Mouse (Mus musculus): ENCODE measurements around the gene Zfp777.
A peak's percentile ranks its signal among the peaks of the same experiment; 100 is the strongest.

Gene Zfp777

DNA sequence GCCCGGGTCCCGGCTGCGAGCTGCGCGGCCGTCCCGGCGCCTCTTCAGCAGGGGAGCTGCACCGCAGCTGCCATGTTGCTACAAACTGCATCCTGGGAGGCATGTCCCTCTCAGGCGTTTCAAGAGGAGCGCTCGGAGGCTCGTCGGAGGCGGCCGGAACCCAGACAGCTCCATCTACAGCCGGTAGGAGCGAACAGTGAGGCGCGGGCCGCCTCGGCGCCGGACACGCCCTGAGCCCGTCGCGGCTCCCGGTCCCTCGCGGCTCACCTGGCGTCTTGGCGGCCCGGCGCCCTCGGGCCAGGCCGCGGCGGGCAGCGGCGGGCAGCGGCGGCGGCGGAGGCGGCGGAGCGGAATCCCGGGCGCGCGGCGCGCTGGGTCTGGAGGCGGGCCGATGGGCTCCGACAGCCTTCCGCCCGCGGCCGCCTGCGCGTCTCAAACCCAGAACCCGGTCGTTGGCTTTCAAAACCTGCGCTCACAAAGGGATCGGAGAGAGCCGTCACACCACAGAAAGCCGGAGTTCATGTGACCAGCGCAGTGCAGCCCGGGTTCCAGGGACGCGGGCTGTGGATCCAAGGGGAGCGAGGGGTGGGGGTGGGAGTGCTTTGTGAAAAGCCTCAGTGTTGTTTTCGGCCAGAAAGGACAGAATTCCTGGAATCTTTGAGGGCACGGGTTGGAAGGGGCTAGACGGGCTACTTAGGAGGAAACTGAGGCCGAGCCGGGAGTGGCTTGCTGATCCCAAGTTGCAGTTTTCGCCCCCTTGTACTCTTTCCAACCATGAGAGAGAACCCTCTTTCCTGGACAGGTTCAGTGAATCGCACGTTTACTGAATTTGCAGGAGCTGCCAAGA lies at the start of gene Zfp777:
Zfp777 (minus strand) TSS at position 486 of the 847 bp plus-strand sequence.
- DNase-seq = peak; percentile 79

DNA sequence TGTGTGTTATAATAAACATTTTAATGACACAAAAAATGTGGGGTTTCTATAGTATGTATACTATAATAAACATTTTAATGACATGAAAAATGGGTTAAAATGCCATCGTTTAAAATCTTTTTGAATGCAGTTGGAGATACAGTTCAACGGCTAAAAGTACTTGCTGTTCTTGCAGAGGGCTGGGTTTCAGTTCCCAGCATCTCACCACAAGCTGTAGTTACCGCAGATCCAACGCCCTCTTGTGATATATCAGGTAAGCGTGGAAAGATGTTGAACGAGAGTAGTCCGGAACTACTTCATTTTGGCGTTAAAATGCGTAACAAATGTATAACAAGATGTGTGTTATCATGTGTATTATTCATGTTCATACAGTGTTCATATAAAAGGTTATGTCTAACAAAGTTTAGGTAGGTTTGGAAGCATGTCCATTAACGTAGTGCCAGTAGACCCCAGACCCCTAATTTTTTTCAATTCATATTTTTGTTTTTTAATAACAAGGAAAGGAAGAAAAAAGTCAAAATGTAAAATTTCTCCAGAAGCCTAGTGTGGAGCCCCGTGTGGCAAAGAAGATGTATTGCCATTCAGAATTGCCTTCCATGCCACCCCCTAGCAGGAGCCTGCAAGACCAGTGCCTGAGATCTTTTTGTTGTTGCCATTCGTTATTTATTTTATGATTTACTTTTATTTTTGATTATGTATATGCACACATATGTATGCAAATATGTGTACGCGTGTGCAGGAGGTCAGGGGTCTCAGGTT lies 38.4 kb upstream of the Zfp777 start:
- no peak for DNase-seq

DNA sequence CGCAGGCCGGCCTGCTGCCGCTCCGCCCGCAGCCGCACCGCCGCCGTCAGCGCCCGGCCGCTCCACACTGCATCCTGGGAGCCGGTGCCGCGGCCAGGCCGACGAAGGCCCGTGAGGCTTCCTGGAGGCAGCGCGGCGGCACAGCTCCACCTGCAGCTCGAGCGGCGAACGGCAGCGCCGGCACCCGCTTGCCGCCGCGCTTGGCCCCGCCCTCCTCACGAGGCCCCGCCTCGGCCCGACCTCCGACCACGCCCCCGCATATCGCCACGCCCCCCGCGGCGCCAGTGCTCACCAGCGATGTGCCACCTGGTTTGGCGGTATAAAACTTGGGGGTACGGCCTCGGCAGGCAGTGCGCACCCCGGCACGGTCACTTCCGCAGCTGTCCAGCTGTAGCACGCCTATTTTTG lies 37.8 kb upstream of the Zfp777 start, which contains the start of gene Zfp746:
Zfp746 (minus strand) TSS at position 123 of the 408 bp plus-strand sequence.
- peak; percentile 94 for DNase-seq

DNA sequence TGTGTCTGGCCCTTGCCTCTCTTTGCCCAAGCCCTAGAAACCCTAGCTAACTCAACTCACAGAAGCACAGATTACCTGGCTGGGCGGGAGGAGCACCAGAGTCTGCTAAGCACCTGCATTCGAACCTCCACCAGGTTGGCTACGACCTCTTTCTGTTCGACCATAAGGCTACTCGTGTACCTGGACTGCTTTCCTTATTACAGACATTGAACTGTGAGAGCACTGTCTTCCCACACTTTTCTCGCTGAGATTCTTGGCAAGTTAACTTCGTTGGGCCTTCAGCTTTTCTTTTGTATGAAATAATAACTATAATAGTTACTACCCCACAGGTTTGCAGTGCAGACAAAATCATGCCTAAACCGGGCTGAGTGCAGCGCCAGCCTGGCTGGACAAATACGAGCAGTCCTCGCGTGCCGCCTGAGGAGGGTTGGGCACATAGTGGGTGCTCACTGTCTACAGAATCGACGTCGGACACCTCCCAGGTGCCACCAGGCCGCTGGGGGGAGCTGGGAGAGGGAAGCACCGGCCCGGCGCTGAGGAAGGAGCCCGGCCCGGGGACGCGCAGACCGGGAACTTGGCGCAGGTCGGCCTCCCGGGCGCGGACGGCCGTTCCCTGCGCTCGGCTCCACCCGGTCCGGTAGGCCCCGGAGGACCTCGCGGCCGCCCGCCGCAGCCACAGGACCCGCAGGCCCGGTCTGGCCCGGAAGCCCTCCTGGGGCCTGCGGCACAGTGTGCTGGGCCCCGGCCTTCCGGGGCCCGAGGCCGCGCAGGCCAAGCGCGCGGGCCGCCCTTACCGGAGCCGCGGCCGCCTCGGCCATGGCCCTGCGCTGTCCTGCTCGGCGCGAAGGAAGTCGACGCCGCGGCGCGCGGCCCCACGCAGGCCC lies 37.1 kb upstream of the Zfp777 start:
- peak; percentile 63 for DNase-seq

DNA sequence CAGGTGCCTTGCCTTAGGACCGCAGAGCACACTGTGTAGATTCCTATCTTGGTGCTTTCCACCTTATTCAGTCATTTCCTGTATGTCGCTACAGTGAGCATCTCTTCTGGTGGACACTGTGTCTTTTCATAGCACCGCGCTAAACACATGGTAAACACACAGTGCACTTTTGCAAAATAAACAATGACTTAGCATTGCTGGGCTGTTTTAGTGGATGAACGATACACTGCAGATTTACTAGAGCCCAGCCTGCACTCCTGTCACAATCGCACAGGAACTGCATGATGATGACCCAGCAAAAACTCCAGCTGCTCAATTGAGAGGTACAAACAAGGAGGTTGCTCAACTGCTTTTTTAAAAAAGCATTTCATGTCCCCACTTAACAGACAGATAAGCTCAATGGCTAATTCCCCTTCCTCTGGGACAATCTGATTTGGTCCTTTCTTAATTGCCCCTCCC lies 35.1 kb upstream of the Zfp777 start:
- DNase-seq = no peak

DNA sequence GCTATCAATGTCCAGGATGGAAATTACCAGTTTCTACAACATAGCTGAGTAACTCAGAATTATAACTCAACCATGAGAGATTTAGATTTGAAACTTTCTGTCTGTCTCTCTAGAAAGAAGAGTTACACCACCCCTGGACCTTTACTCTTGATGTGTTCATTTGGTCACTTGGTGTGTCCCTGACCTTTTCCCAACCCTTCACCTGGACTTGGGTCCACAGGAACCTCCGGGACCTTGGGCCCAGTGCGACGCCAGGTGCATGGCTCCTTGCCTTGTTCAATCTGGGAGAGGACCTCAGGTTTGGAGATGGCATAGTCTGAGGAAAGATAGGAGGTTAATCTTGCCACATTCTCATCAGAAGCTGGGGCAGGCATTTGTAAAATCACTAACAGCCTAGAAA lies 33.2 kb upstream of the Zfp777 start:
- DNase-seq = no peak

DNA sequence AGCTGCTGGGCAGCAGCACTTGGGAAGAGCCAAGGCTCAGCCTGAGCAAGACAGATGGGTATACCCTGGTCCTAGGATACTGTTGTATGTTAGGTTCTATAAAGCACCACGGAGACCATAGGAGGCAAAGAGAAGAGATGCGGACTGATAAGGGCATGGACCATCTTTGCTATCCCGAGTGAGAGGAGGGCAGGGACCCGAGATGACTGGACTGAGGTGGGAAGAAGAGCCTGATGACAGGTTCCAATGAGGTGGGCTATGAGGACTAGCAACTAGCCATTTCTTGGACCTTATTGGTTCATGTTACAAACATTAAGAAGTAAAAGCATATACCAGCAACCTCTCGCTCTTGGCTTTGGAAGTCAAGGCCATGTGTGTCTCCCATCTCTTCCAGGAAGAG lies 32.3 kb upstream of the Zfp777 start:
- DNase-seq = no peak

DNA sequence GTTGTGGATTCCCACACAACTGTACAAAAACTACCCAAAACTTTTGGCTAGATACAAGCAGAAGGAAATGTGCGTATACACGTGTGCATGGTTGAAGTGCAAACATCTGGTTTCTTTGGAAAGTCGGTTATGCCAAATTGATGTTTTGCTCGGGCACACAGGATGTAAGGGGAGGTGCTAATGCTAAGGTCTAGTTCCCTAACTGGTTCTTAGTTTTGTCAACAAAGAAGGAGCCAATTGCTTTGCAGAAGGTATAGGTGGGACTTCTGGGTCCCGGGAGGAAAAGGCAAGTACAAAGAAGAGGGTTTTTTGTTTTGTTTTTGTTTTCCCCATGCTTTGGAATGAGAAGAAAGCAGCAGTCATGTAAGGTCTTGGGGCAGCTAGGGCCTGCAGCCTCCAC lies 24.6 kb upstream of the Zfp777 start:
- DNase-seq = no peak

DNA sequence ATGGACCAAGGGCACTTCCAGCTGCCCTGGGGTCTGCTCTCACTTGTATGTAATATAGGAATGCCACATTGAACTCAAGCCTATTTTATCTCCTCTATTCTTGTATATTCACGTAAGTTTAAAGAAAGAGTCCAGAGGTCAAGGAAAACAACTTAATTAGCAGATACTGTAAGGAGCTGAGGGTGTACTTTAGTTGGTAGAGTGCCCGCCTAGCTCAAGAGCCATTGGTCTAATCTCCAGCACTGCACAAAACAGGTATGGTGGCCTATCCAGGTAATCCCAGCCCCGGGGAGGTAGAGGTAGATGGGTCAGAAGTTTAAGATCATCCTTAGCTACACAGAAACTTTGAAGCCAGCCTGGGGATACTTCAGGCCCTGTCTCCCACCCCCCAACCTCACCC lies 18.8 kb upstream of the Zfp777 start:
- no peak for DNase-seq

DNA sequence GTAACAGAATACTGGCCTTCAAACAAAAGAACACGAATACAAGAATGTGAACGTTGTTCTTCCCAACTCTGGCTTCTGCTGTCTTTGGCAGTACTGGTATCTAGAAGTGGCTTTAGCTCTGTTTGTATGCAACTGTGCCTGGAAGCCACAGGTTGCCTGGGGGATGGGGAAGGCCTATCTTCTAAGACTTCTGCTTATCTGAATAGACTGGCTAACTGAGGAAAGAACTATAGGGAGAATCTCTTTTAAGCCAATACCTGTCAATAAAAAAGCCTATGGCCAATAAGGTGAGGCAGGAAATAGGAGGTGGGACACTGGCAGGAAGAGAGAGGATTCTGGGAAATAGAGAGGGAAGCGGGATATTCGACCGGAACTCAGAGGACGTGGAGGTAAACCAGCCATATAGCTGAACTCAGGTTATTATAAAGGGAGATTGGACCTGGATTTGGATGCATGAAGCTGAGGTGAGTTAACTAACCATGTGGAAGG lies 16.9 kb upstream of the Zfp777 start:
- DNase-seq = no peak

DNA sequence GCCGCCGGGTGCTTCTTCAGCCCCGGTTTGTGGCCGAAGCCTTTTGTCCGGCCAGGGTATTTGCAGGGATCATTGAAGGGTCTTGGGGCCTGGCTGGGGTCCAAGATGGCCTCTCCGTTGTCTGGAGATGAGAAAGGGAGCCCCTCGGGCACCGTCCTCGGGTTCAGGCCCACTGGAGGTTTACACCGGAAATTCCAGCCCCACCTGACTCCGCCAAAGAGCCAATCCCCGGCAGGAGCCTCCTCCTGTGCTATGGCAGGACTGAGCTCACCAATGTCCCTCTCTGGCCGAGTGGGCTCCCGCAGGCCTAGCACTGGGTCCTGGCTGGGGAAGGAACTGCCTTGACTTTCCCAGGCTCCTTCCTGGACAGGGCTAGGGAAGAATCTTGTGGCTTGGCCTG lies 15.7 kb upstream of the Zfp777 start:
- DNase-seq = no peak

DNA sequence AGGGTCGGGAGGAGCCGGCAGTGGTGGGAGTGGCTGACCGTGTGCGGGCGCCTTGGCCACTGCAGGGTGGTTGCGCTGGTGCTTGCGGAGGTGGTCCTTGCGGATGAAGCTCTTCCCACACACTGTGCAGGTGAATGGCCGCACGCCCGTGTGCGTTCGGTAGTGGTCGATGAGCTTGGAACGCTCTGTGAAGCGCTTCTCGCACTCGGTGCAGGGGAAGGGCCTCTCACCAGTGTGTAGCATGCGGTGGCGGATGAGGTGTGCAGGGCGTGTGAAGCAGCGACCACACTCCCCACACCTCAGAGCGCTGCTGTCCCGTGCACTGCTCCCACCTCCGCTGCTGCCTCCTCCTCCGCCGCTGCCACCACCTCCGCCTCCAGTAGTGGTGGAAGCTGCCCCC lies 15.2 kb upstream of the Zfp777 start:
- no peak for DNase-seq

DNA sequence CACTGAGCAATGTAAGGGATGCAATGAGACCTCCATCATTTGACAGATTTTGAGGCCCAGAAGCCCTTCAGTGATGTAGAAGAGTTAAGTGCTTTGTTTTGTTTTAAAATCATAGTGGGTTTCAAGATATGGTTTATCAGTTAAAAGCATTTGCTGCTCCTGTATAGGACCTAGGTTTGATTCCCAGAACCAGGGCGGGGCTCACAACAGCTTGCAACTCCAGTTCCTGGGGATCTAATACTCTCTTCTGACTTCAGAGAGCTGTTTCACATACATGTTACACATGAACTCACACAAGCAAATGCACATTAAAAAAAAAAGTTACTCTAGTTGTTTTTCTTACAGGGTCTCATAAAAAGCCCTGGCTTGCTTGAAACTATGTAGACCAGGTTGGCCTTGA lies 12.2 kb upstream of the Zfp777 start:
- no peak for DNase-seq

DNA sequence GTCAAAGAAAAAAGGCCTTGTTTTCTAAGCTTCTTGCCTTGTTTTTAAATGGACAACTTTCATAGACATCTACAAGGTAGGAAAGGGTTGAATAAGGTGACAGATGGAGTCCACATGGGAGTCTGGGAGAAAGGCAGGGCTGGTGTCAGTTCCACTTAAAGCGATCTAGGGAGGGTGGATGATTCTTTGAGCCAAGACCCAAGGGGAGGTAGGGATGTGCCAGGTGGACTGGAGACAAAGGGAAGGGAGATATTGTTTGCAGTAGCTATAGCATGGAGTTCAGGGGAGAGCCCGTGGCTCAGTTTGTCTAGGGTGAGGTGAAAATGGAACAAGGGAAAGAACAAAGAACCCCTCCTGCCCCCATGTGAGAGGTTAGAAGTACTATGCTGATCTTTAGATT lies 11.7 kb upstream of the Zfp777 start:
- DNase-seq = no peak

DNA sequence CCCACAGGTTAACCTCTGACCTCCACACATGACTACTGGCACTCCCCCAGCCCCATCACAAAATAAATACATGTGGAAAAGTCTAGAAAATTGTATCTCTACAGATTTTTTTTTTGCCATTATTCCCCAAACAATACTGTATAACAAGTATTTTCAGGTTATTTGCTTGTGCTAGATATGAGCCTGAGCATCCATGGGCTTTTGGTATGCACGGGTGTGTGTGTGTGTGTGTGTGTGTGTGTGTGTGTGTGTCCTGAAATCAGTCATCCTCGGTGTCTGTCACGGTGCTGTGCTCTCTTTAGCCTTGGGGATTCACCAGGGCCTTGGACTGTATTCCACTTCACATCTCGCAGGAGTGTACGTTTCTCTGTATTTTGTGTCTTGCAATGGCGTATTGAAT lies 3.4 kb upstream of the Zfp777 start:
- no peak for DNase-seq

DNA sequence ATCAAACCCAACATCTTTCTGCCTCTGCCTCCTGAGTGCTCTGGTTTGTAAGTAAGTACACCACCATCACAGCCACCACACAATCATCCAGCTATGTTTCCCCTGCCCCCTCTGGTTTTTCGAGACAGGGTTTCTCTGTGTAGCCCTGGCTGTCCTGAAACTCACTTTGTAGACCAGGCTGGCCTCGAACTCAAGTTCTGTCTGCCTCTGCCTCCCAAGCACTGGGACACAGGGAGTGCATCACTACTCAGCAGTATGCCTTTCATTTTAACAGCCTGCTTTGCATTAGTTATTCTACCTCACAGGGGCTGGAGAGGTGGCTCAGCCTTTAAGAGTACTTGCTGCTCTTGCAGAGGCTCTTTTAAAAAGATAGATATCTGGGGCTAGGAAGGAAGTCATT lies 3.0 kb upstream of the Zfp777 start:
- DNase-seq = no peak

DNA sequence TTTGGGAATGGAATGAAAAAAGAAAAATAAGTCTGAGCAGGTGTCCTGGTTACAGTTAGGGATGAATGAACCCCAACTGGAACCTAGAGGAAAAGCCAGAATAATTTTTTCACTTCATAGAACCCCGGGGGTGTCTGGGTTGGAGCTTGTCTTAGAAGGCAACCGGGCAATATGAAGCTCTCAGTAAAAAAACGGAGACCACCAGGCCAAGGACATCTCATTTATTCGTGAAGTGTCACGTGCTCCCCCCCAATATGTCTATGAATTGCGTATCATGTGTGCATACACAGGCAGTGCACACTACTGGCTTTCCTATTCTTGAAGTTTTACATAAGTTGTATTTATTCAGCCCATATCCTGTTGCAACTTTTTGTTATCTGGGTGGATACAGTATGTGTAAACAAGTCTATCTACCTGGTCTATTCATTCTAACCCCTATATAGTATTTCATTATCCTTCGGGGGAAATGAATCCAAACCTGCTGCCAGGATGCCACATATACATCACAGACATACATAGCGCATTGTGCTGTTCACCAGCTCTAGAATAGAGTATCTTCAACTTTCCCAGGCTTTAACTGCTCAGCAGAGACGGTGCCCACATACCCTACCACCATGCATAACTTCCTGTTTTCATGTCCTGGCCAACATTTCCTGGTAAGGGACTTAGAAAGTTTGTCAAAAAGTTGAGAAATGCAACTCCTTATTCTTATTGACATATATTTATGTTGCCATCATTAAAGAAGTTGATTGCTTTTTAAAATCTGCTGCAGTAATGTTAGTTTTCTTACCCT lies 758 bp upstream of the Zfp777 start:
- no peak for DNase-seq

DNA sequence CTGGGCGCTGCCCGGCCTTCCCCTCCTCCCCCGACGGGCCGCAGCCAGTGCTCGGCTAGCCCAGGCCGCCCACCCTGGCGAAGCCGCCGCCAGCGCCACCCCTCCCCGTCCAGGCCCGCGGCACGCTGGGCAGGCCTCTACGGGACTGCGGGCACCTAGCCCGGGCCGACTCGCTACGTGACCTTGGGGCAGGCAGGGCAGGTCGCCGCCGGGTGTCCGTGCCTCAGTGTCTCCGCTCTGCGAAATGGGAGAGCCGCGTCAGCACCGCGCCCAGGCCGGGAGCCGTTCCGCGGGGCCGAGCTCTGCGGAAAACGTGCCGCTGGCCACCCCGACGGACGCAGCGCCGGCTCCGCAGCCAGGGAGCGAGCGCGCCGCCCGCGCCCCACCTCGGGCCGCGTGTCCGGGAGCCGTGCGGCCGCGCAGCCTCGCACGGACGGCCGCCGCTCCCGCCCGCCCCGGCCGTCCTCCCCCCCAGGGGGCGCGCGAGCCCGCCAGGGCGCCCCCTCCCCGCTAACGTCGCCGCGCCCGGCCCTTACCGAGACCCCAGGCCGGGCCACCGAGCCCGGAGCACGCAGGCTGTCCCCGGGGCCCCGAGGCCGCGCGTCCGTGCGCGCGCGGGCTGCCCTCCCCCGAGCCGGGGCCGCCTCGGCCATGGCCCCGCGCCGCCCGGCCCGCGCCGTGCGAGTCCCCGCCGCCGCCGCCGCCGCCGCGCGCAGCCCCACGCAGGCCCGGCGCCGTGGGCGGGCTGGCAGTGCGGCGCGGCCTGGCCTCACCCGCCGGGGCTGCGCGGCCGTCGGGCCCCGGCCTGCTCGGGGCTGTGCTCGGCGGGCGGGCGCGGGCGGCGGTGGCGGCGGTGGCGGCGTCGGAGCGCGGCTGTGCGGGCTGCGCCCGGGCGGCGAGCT lies 1.0 kb downstream of the Zfp777 start:
- peak; percentile 41 for DNase-seq

DNA sequence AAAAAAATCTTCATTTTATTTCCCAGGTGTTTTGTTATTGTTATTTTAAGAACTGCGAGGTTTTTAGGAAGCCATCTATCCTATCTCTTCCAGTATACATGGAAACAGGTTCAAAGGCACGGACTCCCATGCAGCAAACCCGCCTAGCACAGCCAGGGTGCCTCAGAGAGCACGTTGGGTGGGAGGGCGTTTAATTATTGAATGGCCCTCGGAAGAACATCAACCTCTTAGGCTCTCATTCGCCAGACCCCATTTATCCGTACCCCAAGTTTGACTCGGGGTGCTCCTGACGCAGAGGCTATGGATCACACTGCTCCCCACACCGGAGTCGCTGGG lies 1.6 kb downstream of the Zfp777 start:
- DNase-seq = no peak

DNA sequence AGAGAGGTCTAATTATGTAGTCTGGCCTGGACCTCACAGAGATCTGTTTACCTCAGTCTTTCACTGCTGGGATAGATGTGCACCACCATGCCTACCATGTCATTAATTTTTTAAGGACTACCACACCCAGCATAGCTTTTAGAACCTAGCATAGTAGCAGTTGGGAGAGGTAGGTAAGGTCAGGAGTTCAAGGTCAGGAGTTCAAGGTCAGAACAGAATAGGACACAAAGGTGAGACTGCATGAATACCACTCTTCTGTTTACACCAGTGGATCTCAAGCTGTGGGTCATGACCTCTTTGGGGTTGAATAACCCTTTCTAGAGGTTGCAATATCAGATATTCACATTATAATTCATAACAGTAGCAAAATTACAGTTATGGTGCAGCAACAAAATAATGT lies 16.1 kb downstream of the Zfp777 start:
- DNase-seq = no peak
